Mouse (Mus musculus) olfactory bulb, adult 2 months (tissue): ENCODE data around the gene Dcun1d4.

Experiments used
- CTCF ChIP-seq: fragments of 200-500 bp; IDR thresholded peaks from 2 replicates; pipeline ENCODE4 v1.5.1; 2012; ENCODE audit warnings: low read depth, mild to moderate bottlenecking, low read length, moderate library complexity; ENCODE audit not compliant: insufficient read depth
- POLR2A ChIP-seq: fragments of 200-500 bp; IDR thresholded peaks from 2 replicates; pipeline ENCODE4 v1.6.1; 2012; ENCODE audit warnings: mild to moderate bottlenecking, low read depth, low read length, moderate library complexity; ENCODE audit not compliant: insufficient read depth

DNA sequence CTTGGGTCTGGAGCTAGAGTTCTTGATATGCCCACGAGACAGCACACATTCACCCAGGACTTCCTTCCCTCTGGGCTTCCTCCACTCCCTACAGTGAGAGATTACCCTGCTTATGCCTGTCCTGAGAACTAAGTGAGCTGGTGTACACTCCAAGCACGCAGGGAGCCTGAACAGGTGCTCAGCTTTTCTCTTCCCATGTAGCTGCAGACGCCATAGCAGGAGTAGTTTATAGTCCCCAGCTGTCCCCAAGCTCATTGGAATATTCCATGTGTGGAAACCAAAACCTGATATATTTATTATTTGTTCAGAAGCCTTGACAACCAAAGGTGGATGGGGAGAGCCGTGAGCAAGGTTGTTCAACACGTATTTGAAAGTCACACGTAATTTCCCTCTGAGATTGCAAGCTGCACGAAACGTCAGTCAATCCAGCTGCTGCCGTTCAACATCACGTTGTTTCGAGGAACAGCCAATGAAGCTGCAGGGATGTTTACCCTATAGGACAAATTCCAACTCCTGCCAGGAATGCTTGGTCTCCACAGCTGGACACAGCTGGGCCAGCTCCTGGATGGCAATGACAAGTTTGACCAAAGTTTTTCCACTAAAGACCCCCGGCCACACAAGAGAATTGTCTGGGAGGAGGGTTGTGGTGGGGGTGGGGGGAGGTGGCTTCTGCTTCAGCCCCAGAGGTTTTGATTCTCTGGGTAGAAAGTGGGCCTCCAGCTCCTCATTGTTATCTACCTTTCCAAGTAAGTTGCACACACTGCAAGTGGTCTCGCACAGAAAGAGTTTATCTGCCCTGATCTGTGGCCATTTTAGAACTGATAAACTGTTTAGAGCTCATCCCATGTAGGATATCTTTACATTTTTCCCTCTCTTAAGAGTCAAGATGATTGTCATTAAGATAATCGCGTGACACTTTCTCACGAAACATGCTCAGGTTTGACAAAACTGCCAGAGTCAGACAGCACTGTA lies 12.1 kb upstream of the Dcun1d4 start:
- TF ChIP-seq CTCF, result no peak
- no peak for TF ChIP-seq POLR2A
